Mouse (Mus musculus) urinary bladder, postnatal 4 days (tissue): ENCODE results near the gene Togaram2.
A peak's percentile ranks its signal among the peaks of the same experiment; 100 is the strongest.
"Not testable (repeated sequence)": the region's sequence is repeated elsewhere in the genome, so short reads cannot be mapped to it uniquely, and the experiment has no call there.

ENCODE experiments used
- DNase-seq, 2 experiments: peaks; one replicate each; pipeline ENCODE4 v3.0.0; 2021 to 2022; ENCODE audit warnings: low spot score in 2 of 2

The Togaram2 gene

GRCm38 (mm10) chr17:71673092-71673491, at the start of gene Togaram2:
Gene Togaram2, plus strand, starts transcription at chr17:71673261.
- no peak for DNase-seq

- no peak for DNase-seq
Observed at GRCm38 (mm10) chr17:71631806-71632205, 41.3 kb upstream of the Togaram2 start.

DNA sequence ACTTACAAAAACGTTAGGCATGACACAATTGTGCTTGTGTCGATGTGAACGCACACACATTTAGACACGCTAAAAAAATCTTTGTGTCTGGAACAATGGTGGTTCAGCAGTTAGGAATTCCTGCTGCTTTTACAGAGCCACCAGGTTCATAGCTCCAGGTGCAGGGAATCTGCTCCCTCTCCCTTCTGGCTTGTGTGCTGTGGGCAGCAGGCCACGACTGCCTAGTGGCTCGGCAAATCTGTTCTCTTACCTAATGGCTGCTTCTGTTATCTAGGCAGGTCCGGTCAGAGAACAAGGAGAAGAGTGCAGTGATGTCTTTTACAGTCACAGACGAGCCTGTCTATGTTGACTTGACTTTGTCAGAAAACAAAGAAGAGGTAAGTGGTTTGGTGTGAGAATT, 39.7 kb upstream of the Togaram2 start:
- no peak for DNase-seq

DNA sequence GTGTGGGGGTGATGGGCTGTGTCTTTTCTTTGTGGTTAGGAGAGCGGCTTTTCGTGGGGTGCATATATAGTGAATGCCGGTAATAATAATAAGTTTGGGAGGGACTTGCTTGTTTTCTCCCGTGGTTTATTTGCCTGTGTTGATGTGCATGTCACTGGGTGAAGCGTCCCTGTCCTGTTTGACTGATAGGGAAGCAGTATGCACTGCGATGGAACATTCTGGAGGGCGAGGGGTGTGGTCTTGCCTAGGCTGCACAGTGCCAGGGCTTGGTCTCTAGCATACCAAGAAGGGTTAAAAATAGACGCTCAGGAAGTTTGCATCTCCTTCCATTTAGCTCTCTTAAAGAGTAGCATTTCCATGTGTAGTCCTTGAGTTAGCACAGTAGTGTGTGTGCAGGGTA, 36.3 kb upstream of the Togaram2 start:
- no peak for DNase-seq

GRCm38 (mm10) chr17:71637750-71638265, 35.3 kb upstream of the Togaram2 start:
- DNase-seq = no peak

DNA sequence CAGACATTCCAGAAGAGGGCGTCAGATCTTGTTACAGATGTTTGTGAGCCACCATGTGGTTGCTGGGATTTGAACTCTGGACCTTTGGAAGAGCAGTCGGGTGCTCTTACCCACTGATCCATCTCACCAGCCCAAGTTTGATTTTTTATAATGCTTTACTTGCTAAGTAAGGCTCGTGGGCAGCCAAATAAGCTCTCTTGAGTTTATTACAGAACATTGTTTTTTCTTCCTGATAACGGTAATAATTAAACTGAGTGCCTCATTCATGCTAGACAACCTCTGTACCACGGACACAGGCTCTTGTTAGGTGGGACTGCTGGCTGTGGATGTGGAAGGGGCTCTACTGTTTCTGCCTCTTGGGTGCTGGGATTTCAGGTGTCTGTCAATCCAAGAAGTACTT, 34.0 kb upstream of the Togaram2 start:
- not testable (repeated sequence) for DNase-seq

GRCm38 (mm10) chr17:71640421-71641085, 32.5 kb upstream of the Togaram2 start:
- peak in 1 of 2 experiments; percentile 34 for DNase-seq

- peak in 1 of 2 experiments; percentile 34 for DNase-seq
Observed at GRCm38 (mm10) chr17:71642190-71642589, 30.9 kb upstream of the Togaram2 start.

DNA sequence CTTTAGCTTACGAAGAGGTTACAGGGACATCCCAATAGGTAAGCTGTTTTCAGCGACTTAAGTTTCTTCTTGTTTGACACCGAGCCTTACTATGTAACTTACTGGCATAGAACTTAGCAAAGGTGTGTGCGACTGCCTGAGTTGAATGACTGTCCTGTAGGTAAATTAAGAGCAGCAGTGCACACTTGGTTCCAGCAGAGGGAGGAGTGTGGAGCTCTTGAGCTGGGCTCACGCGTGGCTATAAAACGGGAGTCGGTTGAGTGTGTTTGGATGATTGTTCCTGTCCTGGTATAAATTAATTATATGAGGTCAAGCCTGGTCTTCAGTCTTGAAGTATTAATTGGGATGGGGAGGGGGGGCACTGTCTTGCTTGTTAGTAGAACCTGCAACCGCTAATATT, 23.1 kb upstream of the Togaram2 start:
- DNase-seq = peak in 1 of 2 experiments; percentile 48

- DNase-seq = no peak
Observed at GRCm38 (mm10) chr17:71652495-71652894, 20.6 kb upstream of the Togaram2 start.

GRCm38 (mm10) chr17:71652934-71653333, 20.1 kb upstream of the Togaram2 start:
- no peak for DNase-seq

- DNase-seq = no peak
Observed at GRCm38 (mm10) chr17:71657521-71657920, 15.5 kb upstream of the Togaram2 start.

DNA sequence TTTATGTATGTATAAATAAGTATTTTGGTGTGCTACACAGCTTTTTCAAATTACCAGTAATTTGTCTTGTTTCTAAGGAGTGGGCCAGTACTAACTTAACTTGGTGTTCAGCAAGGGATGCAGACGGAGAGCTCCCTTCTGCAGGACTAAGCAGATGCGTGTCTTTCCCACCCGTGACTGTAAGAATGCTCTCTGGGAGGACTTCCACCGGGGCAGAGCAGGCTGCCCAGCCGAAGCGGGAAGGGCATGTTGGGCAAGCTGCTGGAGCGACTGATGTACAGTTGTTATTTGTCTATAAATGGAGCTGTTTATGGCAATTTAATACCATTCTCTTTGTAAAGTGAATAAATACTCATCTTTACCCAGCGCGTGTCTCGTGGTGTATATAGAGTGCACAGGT, 14.4 kb upstream of the Togaram2 start:
- DNase-seq = no peak

DNA sequence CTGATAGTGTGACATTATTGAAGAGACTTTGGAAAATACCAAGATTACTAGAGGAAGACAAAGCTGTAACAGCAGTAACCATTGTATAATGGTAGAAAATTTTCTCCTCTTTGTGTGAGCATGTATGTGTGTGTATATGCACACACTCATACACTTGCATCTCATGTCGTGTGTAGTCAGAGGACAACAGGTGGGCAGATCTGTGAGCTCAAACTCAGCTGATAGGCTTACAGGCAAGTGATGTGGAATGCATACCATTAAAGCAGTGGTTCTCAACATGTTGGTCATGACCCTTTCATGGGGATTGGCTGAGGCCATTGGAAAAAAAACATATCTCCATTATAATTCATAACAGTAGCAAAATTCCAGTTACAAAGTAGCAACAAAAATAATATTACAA, 12.7 kb upstream of the Togaram2 start:
- no peak for DNase-seq

DNA sequence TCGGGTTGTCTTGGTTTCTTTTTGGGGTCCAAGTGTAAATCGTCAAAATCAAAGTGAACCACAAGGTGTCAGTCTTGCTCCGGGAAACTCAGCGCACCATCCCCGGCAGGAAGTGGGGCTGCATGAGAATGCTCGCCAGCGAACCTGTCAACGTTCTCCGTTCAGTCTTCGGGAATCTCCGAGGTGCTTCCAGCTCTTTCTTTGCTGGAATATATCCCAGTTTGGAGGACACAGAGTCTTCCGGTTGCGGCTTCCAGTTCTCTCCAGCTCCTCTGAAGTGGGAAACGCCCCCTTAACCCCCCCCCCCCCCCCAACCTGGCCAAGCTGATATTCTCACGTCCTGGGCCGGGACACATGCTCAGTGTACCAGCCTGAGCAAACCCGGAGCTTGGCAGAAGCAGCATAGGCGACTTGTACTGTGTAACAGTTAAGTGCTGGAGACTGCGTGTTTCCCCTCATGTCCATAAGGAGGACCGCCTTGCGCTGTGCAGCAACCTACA, 10.3 kb upstream of the Togaram2 start:
- peak; percentile 68 to 77 for DNase-seq

GRCm38 (mm10) chr17:71663491-71663890, 9.6 kb upstream of the Togaram2 start:
- no peak for DNase-seq

DNA sequence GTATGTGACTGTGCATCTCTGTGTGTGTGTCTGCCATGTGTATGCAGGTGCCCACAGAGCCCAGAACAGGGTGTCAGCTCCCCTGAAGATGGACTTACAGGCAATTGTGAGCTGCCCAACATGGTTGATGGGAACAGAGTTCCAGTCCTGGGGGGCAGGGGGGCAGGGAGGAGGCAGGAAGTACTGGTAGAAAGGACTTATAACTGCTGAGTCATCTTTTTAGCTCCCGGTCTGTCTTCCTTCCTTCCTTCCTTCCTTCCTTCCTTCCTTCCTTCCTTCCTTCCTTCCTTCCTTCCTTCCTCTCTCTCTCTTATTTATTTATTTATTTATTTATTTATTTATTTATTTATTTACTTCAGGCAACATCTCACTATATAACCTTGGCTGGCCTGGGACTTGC, 8.9 kb upstream of the Togaram2 start:
- DNase-seq = no peak

GRCm38 (mm10) chr17:71665201-71665600, 7.9 kb upstream of the Togaram2 start:
- no peak for DNase-seq

DNA sequence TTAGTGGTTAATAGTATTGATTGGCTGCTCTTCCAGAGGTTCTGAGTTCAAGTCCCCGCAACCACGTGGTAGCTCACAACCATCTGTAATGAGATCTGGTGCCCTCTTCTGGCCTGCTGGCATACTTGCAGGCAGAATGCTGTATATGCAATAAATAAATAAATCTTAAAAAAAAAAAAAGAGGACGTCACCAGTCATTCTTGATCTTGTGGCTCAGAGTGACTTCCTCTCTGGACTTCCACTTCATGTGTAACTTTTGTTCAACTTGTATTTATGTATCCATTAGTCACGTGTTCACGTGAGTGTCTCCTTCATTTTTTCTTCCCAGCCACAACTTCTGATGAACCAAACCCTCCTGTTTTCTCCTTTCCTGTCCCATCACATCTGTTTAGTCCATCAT, 3.5 kb upstream of the Togaram2 start:
- DNase-seq = no peak

DNA sequence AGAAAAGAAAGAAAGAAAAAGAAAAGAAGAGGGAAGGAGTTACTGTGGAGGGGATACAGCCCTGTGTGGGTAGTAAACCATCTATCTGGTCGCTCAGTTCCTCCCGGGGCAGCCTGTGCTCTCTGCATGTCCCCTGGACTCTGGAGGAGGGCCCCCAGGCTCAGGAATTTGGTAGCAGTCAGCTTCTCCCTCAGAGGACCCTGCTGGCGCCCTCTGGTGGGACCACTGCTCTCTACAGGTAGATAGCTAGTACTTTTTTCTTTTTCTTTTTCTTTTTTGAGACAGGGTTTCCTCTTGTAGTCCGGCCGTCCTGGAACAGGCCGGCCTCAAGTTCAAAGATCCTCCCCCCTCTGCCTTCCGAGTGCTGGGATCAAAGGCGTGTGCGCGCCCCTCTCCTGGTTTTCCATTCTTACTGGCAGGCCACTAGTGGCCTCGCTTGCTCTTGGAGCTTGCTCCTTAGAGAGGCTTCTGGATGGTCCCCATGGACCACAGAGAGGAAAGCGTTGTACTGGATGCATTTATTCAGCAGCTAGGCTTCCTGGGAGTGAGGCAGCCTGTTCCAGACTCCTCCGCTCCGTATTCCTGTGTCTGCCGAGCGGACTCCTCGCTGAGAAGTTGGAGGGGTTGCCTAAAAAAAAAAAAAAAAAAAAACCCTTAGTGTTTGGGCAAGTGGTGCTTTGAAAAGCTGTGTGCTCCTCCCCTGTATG, 1.1 kb upstream of the Togaram2 start:
- DNase-seq = peak in 1 of 2 experiments; percentile 44

DNA sequence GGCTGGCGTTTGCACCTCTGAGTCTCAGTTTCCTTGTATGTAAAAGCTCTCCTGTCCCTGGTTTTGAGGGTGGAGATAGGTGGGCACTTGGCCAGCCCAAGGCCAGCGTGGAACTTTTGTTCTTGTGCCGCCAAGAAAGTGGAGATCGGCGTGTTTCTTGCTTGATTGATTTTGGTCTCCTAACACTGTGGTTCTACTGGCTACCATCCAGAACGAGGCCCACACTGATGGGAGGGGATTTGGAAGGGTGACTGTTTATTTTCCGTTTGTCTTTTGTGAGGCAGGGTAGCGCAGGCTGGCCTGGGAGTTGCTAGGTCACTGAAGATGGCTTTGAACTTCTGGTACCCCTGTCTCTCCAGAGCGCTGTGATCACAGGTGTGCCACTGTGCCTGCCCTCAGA, 875 bp downstream of the Togaram2 start:
- DNase-seq = no peak

GRCm38 (mm10) chr17:71674886-71675285, 1.8 kb downstream of the Togaram2 start:
- no peak for DNase-seq

- DNase-seq = no peak
Observed at GRCm38 (mm10) chr17:71681666-71682065, 8.6 kb downstream of the Togaram2 start.
